Mouse (Mus musculus): ENCODE measurements around the gene Castor2.

Castor2 gene

GRCm38 (mm10) chr5:134169231-134169630 lies 69.7 kb downstream of the Castor2 start:
- no peak for DNase-seq

- no peak for DNase-seq
These were observed 70.7 kb downstream of the Castor2 start for GRCm38 (mm10) chr5:134170167-134170566.

- DNase-seq = no peak
These were observed 73.7 kb downstream of the Castor2 start for GRCm38 (mm10) chr5:134173206-134173605.

DNA sequence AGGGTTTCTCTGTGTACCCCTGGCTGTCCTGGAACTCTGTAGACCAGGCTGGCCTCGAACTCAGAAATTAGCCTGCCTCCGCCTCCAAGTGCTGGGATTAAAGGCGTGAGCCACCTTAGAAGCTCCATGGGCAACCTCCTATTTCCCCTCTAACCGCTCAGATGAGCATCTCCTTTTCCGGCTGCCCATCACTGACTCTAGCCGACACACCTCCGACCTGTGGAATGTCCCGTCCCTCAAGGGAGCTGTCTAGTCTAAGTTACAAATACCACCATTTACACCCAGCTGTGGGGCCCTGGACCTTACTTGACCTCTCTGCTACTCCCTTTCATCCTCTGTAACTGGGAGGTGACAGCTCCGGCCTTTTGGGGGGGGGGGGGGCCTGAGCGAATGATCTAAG lies 76.2 kb downstream of the Castor2 start:
- no peak for DNase-seq

DNA sequence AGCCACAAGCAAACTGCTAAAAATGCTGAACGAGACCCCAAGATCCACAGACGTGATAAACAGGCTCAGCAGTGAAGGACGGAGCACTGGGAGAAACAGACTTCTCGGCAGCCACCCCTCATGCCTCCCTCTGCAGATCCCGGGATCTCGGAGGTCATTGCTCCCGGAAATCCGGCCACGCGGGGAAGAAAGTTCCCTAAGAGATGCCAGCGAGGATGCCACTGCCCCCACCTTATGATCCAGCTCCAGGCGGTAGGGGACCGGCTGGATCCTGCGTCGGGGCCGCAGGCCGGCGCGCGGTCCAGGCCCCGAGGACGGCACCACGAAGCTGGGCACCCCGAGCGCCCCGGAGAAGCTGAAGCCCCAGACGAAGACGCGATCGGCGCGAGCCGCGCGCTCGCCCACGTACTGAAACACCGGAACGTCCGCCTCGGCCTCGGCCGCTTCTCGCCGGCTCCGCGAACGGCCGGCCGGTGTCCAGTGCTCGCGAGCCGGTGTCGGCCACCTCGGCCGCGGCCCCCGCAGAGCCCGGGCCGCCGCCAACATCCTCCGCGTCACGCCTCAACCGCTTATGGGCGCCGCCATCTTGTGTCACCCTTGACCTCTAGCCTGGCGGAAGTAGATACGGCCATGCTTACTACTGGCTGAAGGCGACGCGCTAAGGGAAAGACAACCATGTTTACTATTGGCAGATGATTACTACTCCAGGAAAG lies 76.8 kb downstream of the Castor2 start, which contains the start of gene Rcc1l:
TSS of gene Rcc1l (minus strand) at position 606 of the 713 bp plus-strand sequence.
- DNase-seq = peak; percentile 84

GRCm38 (mm10) chr5:134178536-134178935 lies 79.0 kb downstream of the Castor2 start:
- DNase-seq = no peak

- DNase-seq = peak; percentile 71
These were observed 80.4 kb downstream of the Castor2 start for GRCm38 (mm10) chr5:134179871-134180270.

DNA sequence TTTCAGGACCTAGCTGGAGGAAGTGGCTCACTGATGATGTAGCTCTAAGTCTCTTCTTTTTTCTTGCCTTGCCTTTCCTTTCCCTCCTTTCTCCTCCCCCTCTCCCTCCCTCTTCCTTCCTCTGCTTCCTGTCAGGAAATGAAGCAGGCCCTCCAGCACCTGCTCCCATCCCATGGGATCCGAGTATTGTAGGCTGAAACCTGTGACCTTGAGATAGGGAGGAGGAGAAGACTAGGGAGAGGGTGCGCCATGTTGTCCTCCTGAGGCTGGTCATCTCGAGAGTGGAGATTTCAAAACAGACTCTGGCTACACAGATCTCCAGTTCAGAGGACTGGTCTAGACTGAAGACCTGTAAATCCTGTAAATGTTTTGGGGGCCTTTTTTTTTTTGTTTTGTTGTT lies 82.7 kb downstream of the Castor2 start:
- no peak for DNase-seq

- no peak for DNase-seq
These were observed 83.2 kb downstream of the Castor2 start for GRCm38 (mm10) chr5:134182735-134183134.

GRCm38 (mm10) chr5:134183162-134183561 lies 83.7 kb downstream of the Castor2 start:
- DNase-seq = no peak

DNA sequence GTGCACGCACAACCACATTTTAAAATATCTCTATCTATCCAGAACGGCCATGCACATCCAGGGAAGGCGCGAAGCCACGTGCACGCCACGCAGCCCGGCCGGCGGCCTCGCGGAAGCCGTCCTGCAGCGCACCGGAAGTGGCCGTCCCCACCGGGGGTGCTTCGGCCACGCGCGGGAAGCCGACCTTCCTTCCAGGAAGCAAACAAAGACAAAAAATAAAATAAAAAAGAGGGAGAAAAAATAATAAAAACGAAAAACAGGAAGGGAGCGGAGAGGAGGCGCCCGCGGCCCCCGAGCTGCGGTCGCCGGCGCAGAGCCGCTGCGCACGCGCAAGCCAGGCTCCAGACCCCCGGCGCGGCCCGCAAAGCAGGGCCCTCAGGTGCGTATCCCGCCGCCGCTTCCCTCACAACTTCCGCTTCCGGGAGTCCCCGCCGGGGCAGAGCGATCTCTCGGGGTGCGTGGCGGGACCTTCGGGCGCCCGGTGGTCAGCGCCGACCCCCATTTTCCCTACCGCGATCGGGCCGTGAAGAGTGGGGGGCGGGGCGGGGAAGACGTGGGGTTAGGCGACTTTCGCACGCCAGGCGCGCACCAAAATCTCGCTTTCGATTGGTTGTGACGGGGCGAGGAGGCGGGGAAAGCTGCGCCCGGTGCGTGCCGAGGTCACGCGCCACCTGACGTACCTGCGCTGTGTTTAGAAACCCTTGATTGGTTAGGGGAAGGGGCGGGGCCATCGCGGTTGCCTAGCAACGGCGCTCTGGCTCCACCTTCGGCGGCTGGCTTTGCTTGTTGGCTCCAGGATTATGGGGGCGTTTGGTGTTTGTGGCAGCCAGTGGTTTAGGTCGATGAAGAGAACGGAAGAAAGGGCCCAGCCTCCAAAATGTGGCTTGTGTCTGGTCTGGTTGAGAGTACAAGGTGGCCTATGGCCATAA lies 84.6 kb downstream of the Castor2 start, which contains the start of gene Gtf2ird2:
TSS of gene Gtf2ird2 (plus strand) at position 140 of the 929 bp plus-strand sequence.
- peak; percentile 99 for DNase-seq

- DNase-seq = no peak
These were observed 86.5 kb downstream of the Castor2 start for GRCm38 (mm10) chr5:134186059-134186458.

- DNase-seq = no peak
These were observed 87.6 kb downstream of the Castor2 start for GRCm38 (mm10) chr5:134186961-134187731.

DNA sequence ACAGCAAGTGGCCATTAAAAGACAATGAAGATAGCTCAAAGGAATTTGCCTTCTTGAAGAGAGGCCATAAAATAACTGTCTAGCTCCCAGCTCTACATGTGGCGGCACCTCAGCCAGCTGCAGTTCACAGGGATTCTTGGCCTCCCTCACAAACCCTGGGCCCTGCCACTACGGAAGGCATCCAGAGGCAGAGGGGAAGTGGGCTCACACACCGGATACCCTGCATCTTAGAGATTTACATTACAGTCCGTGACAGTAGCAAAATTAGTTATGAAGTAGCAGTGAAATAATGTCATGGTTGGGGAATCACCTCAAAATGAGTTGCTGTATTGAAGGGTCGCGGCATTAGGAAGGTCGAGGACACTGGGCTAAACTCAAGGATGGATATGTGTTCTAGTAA lies 89.1 kb downstream of the Castor2 start:
- no peak for DNase-seq

GRCm38 (mm10) chr5:134193664-134194063 lies 94.2 kb downstream of the Castor2 start:
- DNase-seq = no peak
